31 mouse cellular contexts compared by ENCODE assay signal in genomic region chr3:140792943-140793342, GRCm38 (mm10).
A peak's percentile ranks its signal among the peaks of the same experiment; 100 is the strongest.
DNase-seq lines count a peak whose midpoint lies in the region; ATAC-seq lines count a peak whose summit lies in the region.
"Had no signal": no experiment of that assay in that cellular context is flagged by ENCODE, and none has a peak within 500 bp of the region (broad histone marks: within the 10 kb centered on the region; RNA-seq: fewer than 3 reads in every experiment).

No protein-coding gene starts in this region.

- intact Hi-C loops in left cerebral cortex, postnatal 10 days (cut with DNase I), result no loop called here

- H3K27ac ChIP-seq in forebrain, embryonic 12.5 days, result no peak overlapping the region
- H3K27ac ChIP-seq: embryonic facial prominence, embryonic 12.5 days; embryonic facial prominence, embryonic 15.5 days; forebrain, embryonic 13.5 days; heart, adult 2 months; heart, embryonic 10.5 days; heart, embryonic 13.5 days; hindbrain, embryonic 14.5 days; hindbrain, postnatal 0 days had no signal

- no peak overlapping the region for H3K4me2 ChIP-seq in forebrain, embryonic 12.5 days
- H3K4me2 ChIP-seq: embryonic facial prominence, embryonic 12.5 days; embryonic facial prominence, embryonic 15.5 days; forebrain, embryonic 13.5 days; heart, embryonic 13.5 days; hindbrain, embryonic 14.5 days had no signal

- 88% methylated on average over 2 of the region's 2 CpGs for WGBS in forebrain, embryonic 12.5 days

- no peaks in the 10 kb centered on the region for H3K9me3 ChIP-seq in forebrain, embryonic 12.5 days
- H3K9me3 ChIP-seq: embryonic facial prominence, embryonic 12.5 days; embryonic facial prominence, embryonic 15.5 days; forebrain, embryonic 13.5 days; G1E; heart, embryonic 10.5 days; heart, embryonic 13.5 days had no signal

- no peaks in the 10 kb centered on the region for H3K4me1 ChIP-seq in forebrain, embryonic 12.5 days
- H3K4me1 ChIP-seq: embryonic facial prominence, embryonic 12.5 days; embryonic facial prominence, embryonic 15.5 days; forebrain, embryonic 13.5 days; heart, embryonic 10.5 days; heart, embryonic 13.5 days had no signal

- DNase-seq in frontal cortex, adult 2 months (ENCODE audit: extremely low spot score in 1 of 2, low spot score in 1 of 2), result peak; percentile 2 to 19
- DNase-seq in frontal cortex, postnatal 14 days (ENCODE audit: low spot score in 2 of 2), result no peak
- peak; percentile 2 to 18 for DNase-seq in left cerebral cortex, adult 18-20 months (ENCODE audit: low spot score in 2 of 2)
- no peak for DNase-seq in left cerebral cortex, postnatal 10 days (ENCODE audit: extremely low spot score in 1 of 2, low spot score in 2 of 2)
- peak; percentile 64 for DNase-seq in brain, adult 2 months (ENCODE audit: low read depth, low spot score)
- DNase-seq: adrenal gland, postnatal 10 days; adrenal gland, postnatal 36 days; B cell, adult 2 months; cerebellum, adult 11 months; cerebellum, adult 2 months; cerebellum, adult 9-11 months; cerebellum, postnatal 25 days; gastrocnemius, postnatal 10 days; gastrocnemius, postnatal 36 days; heart, adult 2 months; heart, postnatal 14 days; heart, postnatal 4 days had no signal

- no peak for ATAC-seq in forebrain, embryonic 12.5 days (ENCODE audit: low FRiP score)
- ATAC-seq: forebrain, embryonic 13.5 days; forebrain, embryonic 16.5 days; hindbrain, postnatal 0 days; inflammation-experienced regulatory T-cells, adult 6 months; intestine, embryonic 16.5 days; Patski had no signal

- no peaks in the 10 kb centered on the region for H3K27me3 ChIP-seq in forebrain, embryonic 12.5 days
- H3K27me3 ChIP-seq: CH12.LX; embryonic facial prominence, embryonic 12.5 days; embryonic facial prominence, embryonic 15.5 days; forebrain, embryonic 13.5 days; heart, embryonic 13.5 days; Patski had no signal

- H3K36me3 ChIP-seq in forebrain, embryonic 12.5 days (replicated peaks), result no peaks in the 10 kb centered on the region
- H3K36me3 ChIP-seq: embryonic facial prominence, embryonic 12.5 days; embryonic facial prominence, embryonic 15.5 days; G1E; heart, embryonic 10.5 days; heart, embryonic 13.5 days had no signal

- no peak overlapping the region for H3K9ac ChIP-seq in forebrain, embryonic 12.5 days
- H3K9ac ChIP-seq: embryonic facial prominence, embryonic 12.5 days; embryonic facial prominence, embryonic 15.5 days; forebrain, embryonic 13.5 days; heart, embryonic 13.5 days; hindbrain, embryonic 14.5 days had no signal

- H3K4me3 ChIP-seq in forebrain, embryonic 12.5 days (replicated peaks), result no peak overlapping the region
- H3K4me3 ChIP-seq: embryonic facial prominence, embryonic 12.5 days; embryonic facial prominence, embryonic 15.5 days; forebrain, embryonic 13.5 days; heart, adult 2 months; heart, embryonic 10.5 days; heart, embryonic 13.5 days had no signal

Comparison
In these comparisons a context has a peak if more than half of its experiments do, and no peak if none do; other contexts are left out.
1. DNase-seq: peak in frontal cortex, adult 2 months (2 of 2), left cerebral cortex, adult 18-20 months (2 of 2) and brain, adult 2 months (single experiment); none in frontal cortex, postnatal 14 days (0 of 2) and left cerebral cortex, postnatal 10 days (0 of 2).